Mouse (Mus musculus) testis, adult 2 months (tissue): Measurements from ENCODE around the gene Eed. TPM values are rescaled to one million over a fixed set of nuclear protein-coding genes. Genes with fewer than 3 reads are reported as not detected.

Experiments
- H3K27ac ChIP-seq: fragments of 200-500 bp; 2 replicates; pipeline ENCODE4 v1.5.1; 2012; ENCODE audit warnings: low read depth, low read length; ENCODE audit not compliant: control insufficient read depth, insufficient read depth
- H3K27me3 ChIP-seq: fragments of 200-500 bp; 2 replicates; pipeline ENCODE4 v1.6.1; 2012; ENCODE audit warnings: mild to moderate bottlenecking, low read length, moderate library complexity; ENCODE audit not compliant: control insufficient read depth, insufficient read depth
- H3K36me3 ChIP-seq: fragments of 200-500 bp; 2 replicates; pipeline ENCODE4 v1.6.1; 2012; ENCODE audit warnings: mild to moderate bottlenecking, low read length; ENCODE audit not compliant: control insufficient read depth, insufficient read depth
- H3K4me1 ChIP-seq: fragments of 200-500 bp; 2 replicates; pipeline ENCODE4 v1.6.1; 2012; ENCODE audit warnings: low read length; ENCODE audit not compliant: control insufficient read depth, insufficient read depth
- H3K4me3 ChIP-seq: fragments of 200-500 bp; 2 replicates; pipeline ENCODE4 v1.5.1; 2012; ENCODE audit warnings: low read depth, mild to moderate bottlenecking, low read length, moderate library complexity, mixed read lengths; ENCODE audit not compliant: control insufficient read depth
- CTCF ChIP-seq: fragments of 200-500 bp; IDR thresholded peaks from 2 replicates; pipeline ENCODE4 v1.5.1; 2012; ENCODE audit warnings: low read depth, mild to moderate bottlenecking, inconsistent platforms, low read length, moderate library complexity; ENCODE audit not compliant: control insufficient read depth, insufficient read depth, insufficient replicate concordance
- POLR2A ChIP-seq: fragments of 200-500 bp; IDR thresholded peaks from 2 replicates; pipeline ENCODE4 v1.6.1; 2012; ENCODE audit warnings: low read depth, mild to moderate bottlenecking, inconsistent platforms, low read length, moderate library complexity; ENCODE audit not compliant: control insufficient read depth
- polyA plus RNA-seq: library from polyadenylated mRNA; depleted of rRNA; stranded (reverse); fragments of >200 nt; gene quantifications from 2 replicates; pipeline ENCODE4 v1.2.3, GENCODE M21; 2012

Eed gene
- polyA plus RNA-seq, 1 experiment = 19.5 TPM

- no peak overlapping the region for H3K4me3 ChIP-seq
- TF ChIP-seq CTCF = no peak
- no peak for TF ChIP-seq POLR2A
- no peaks in the 10 kb centered on the region for H3K27me3 ChIP-seq
- no peaks in the 10 kb centered on the region for H3K4me1 ChIP-seq
- H3K36me3 ChIP-seq = no peaks in the 10 kb centered on the region
- H3K27ac ChIP-seq = no peak overlapping the region
These were observed 63.0 kb downstream of the Eed start for GRCm38 (mm10) chr7:89917776-89918175.

GRCm38 (mm10) chr7:89916711-89917110 lies 64.1 kb downstream of the Eed start:
- H3K4me1 ChIP-seq = no peaks in the 10 kb centered on the region
- H3K27me3 ChIP-seq = no peaks in the 10 kb centered on the region
- no peak for TF ChIP-seq POLR2A
- no peak for TF ChIP-seq CTCF
- no peaks in the 10 kb centered on the region for H3K36me3 ChIP-seq
- H3K4me3 ChIP-seq = no peak overlapping the region
- no peak overlapping the region for H3K27ac ChIP-seq

- Histone ChIP-seq H3K27me3 (no peaks in the 10 kb centered on the region), H3K36me3 (no peaks in the 10 kb centered on the region), H3K27ac (no peak overlapping the region), H3K4me3 (no peak overlapping the region), H3K4me1 (peaks cover 7% of the 10 kb centered on the region)
- TF ChIP-seq POLR2A (no peak), CTCF (no peak)
These were observed 67.2 kb downstream of the Eed start for GRCm38 (mm10) chr7:89913432-89914158.

- TF ChIP-seq POLR2A (no peak), CTCF (no peak)
- no peaks in the 10 kb centered on the region for H3K27me3 ChIP-seq
- H3K4me1 ChIP-seq = peaks cover 7% of the 10 kb centered on the region
- no peak overlapping the region for H3K4me3 ChIP-seq
- H3K27ac ChIP-seq = no peak overlapping the region
- H3K36me3 ChIP-seq = no peaks in the 10 kb centered on the region
These were observed 68.4 kb downstream of the Eed start for GRCm38 (mm10) chr7:89912356-89912755.

GRCm38 (mm10) chr7:89909711-89910110 lies 71.1 kb downstream of the Eed start:
- no peak overlapping the region for H3K4me3 ChIP-seq
- H3K36me3 ChIP-seq = no peaks in the 10 kb centered on the region
- no peak overlapping the region for H3K27ac ChIP-seq
- H3K4me1 ChIP-seq = peaks cover 7% of the 10 kb centered on the region
- TF ChIP-seq CTCF = no peak
- TF ChIP-seq POLR2A = no peak
- H3K27me3 ChIP-seq = no peaks in the 10 kb centered on the region

GRCm38 (mm10) chr7:89908899-89909621 lies 71.7 kb downstream of the Eed start:
- Histone ChIP-seq H3K27me3 (no peaks in the 10 kb centered on the region), H3K4me1 (peaks cover 7% of the 10 kb centered on the region), H3K36me3 (no peaks in the 10 kb centered on the region), H3K4me3 (no peak overlapping the region; the same call in 1 of the 2 replicates), H3K27ac (no peak overlapping the region)
- TF ChIP-seq CTCF (no peak), POLR2A (no peak)

- Histone ChIP-seq H3K27me3 (no peaks in the 10 kb centered on the region), H3K4me1 (peaks cover 12% of the 10 kb centered on the region), H3K4me3 (no peak overlapping the region), H3K27ac (no peak overlapping the region), H3K36me3 (no peaks in the 10 kb centered on the region)
- TF ChIP-seq CTCF (no peak), POLR2A (no peak)
These were observed 72.4 kb downstream of the Eed start for GRCm38 (mm10) chr7:89908421-89908820.
